Mouse (Mus musculus) layer of hippocampus, postnatal 10 days (tissue): ENCODE measurements around the gene Pglyrp2. TPM values are rescaled to one million over a fixed set of nuclear protein-coding genes. Genes with fewer than 3 reads are reported as not detected.
A peak's percentile ranks its signal among the peaks of the same experiment; 100 is the strongest.

ENCODE experiments used
- DNase-seq, 2 experiments: peaks; one replicate each; pipeline ENCODE4 v3.0.0; 2021; ENCODE audit warnings: low spot score in 2 of 2
- long read RNA-seq: library from polyadenylated mRNA; stranded (forward); transcript quantifications from one replicate; pipeline ENCODE4 v2.0.0, GENCODE M21; 2023
- total RNA-seq, 2 experiments: library from RNA; stranded (reverse); gene quantifications; 2 replicates each; pipeline ENCODE4 v1.2.3; 2021

Pglyrp2 gene
- not detected for total RNA-seq
- long read RNA-seq: 0 reads

GRCm38 (mm10) chr17:32424034-32424433 lies at the start of gene Pglyrp2:
Gene Pglyrp2 (minus strand): TSS chr17:32424167.
- no peak for DNase-seq

GRCm38 (mm10) chr17:32472176-32472575 lies 48.2 kb upstream of the Pglyrp2 start:
- DNase-seq: peak; percentile 54 to 56

- DNase-seq: no peak
Observed at GRCm38 (mm10) chr17:32470795-32471194, 46.8 kb upstream of the Pglyrp2 start.

- no peak for DNase-seq
Observed at GRCm38 (mm10) chr17:32468494-32468893, 44.5 kb upstream of the Pglyrp2 start.

GRCm38 (mm10) chr17:32454997-32455396 lies 31.0 kb upstream of the Pglyrp2 start:
- DNase-seq: no peak

- no peak for DNase-seq
Observed at GRCm38 (mm10) chr17:32454188-32454587, 30.2 kb upstream of the Pglyrp2 start.

GRCm38 (mm10) chr17:32452482-32452881 lies 28.5 kb upstream of the Pglyrp2 start, which contains the start of gene Cyp4f39:
Gene Cyp4f39 (plus strand): TSS chr17:32452723.
- DNase-seq: no peak

- no peak for DNase-seq
Observed at GRCm38 (mm10) chr17:32450844-32451537, 27.0 kb upstream of the Pglyrp2 start.

GRCm38 (mm10) chr17:32449042-32449441 lies 25.1 kb upstream of the Pglyrp2 start:
- DNase-seq: no peak

GRCm38 (mm10) chr17:32447195-32447594 lies 23.2 kb upstream of the Pglyrp2 start:
- no peak for DNase-seq

GRCm38 (mm10) chr17:32445016-32445415 lies 21.0 kb upstream of the Pglyrp2 start:
- DNase-seq: peak in 1 of 2 experiments; percentile 11

GRCm38 (mm10) chr17:32443245-32443644 lies 19.3 kb upstream of the Pglyrp2 start:
- DNase-seq: no peak

- DNase-seq: no peak
Observed at GRCm38 (mm10) chr17:32437106-32437505, 13.1 kb upstream of the Pglyrp2 start.

- DNase-seq: no peak
Observed at GRCm38 (mm10) chr17:32435151-32435550, 11.2 kb upstream of the Pglyrp2 start.

- DNase-seq: no peak
Observed at GRCm38 (mm10) chr17:32434324-32434723, 10.4 kb upstream of the Pglyrp2 start.

- no peak for DNase-seq
Observed at GRCm38 (mm10) chr17:32431972-32432371, 8.0 kb upstream of the Pglyrp2 start.

GRCm38 (mm10) chr17:32426610-32427009 lies 2.6 kb upstream of the Pglyrp2 start:
- no peak for DNase-seq

GRCm38 (mm10) chr17:32420781-32421180 lies 3.2 kb downstream of the Pglyrp2 start:
- no peak for DNase-seq

GRCm38 (mm10) chr17:32419989-32420388 lies 4.0 kb downstream of the Pglyrp2 start:
- DNase-seq: no peak

GRCm38 (mm10) chr17:32416771-32417170 lies 7.2 kb downstream of the Pglyrp2 start:
- no peak for DNase-seq

- DNase-seq: no peak
Observed at GRCm38 (mm10) chr17:32415417-32416020, 8.4 kb downstream of the Pglyrp2 start.

GRCm38 (mm10) chr17:32411898-32412297 lies 12.1 kb downstream of the Pglyrp2 start:
- DNase-seq: no peak

GRCm38 (mm10) chr17:32403417-32403816 lies 20.6 kb downstream of the Pglyrp2 start, which contains the start of gene Rasal3:
Gene Rasal3 (minus strand): TSS chr17:32403583.
- DNase-seq: no peak
